Mouse (Mus musculus): ENCODE measurements at regions not wholly inside any gene's neighbourhood (a gene's known extent, or its start where the extent isn't known, plus 50 kb on each side); places are given as distances from the start of the nearest gene placed in this dataset.
A peak's percentile ranks its signal among the peaks of the same experiment; 100 is the strongest.

DNA sequence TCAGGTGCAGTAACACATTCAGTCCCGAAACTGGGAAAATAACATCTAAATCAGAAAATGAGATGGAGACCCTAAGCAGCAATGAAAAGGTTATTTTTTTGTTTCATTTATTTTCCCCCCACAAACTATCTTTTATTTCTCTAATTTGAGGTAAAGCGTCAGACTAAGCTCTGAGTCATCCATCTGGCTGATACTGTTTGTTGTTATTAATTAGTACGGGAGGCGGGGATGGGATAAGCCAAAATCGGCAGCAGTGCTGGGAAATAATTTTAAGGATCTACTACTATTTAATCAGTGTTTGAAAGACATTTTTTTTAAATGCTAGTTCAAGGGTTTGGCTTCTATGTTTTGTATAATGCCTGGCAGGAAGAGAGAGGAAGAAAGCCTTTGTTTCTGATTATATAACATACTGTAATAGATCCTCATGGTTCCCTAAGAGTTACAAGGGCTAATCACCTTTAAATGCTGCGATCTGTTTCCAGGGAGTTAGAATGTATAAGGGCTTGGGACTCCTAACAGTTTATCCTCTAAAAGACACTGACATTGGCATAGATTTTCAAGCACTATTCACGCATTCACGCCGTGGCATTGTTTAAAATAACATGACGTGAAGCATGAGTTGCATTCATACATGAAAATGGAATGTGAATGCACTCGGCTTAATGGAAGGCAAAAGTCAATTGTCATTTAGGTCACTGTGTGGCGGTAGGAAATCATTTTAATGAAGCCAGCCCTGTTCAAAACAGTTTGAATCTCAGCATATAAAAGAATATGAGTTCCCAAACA, 446.4 kb upstream of the Igfbp7 start:
- WGBS = 84% methylated on average over 12 of the region's 12 CpGs
- Histone ChIP-seq H3K27ac (replicated peaks; ENCODE audit: low read depth, low read length) (no peak overlapping the region), H3K9me3 (replicated peaks; ENCODE audit: control insufficient read depth, low read length) (no peaks in the 10 kb centered on the region), H3K36me3 (replicated peaks; ENCODE audit: control insufficient read depth, insufficient read depth, low read depth, low read length) (no peaks in the 10 kb centered on the region), H3K4me1 (ENCODE audit: control insufficient read depth, insufficient read depth, low read length) (no peaks in the 10 kb centered on the region), H3K27me3 (ENCODE audit: control insufficient read depth, insufficient read depth, low read length) (no peaks in the 10 kb centered on the region), H3K9ac (replicated peaks; ENCODE audit: low read length) (no peak overlapping the region), H3K4me2 (ENCODE audit: low read depth, low read length) (no peak overlapping the region), H3K4me3 (ENCODE audit: low read depth, low read length) (no peak overlapping the region)
- no peak for DNase-seq (ENCODE audit: low spot score)
- ATAC-seq (replicated peaks; ENCODE audit: insufficient number of reproducible peaks, low FRiP score, low TSS enrichment, low read depth) = no peak

DNA sequence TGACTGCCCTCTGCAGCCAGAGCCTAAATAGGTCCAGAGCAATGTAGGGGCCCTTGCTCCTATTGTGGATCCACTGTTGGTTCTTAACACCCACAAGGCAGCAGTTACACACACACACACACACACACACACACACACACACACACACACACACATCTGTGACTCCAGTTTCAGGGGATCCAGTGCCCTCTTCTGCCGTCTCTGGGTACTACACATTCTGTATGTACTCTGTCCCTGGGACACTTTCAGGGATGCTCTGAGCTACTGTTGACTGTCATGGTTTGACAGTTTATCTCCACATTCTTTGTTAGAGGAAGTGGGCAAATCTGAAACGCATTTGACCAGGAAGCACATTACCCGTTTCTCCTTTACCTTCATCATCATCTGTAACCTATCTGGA, 443.8 kb upstream of the Igfbp7 start:
- Histone ChIP-seq H3K4me1 (ENCODE audit: control insufficient read depth, insufficient read depth, low read length) (no peaks in the 10 kb centered on the region), H3K4me2 (ENCODE audit: low read depth, low read length) (no peak overlapping the region), H3K27me3 (ENCODE audit: control insufficient read depth, insufficient read depth, low read length) (no peaks in the 10 kb centered on the region), H3K4me3 (ENCODE audit: low read depth, low read length) (no peak overlapping the region), H3K9ac (replicated peaks; ENCODE audit: low read length) (no peak overlapping the region), H3K27ac (replicated peaks; ENCODE audit: low read depth, low read length) (no peak overlapping the region), H3K9me3 (replicated peaks; ENCODE audit: control insufficient read depth, low read length) (no peaks in the 10 kb centered on the region), H3K36me3 (replicated peaks; ENCODE audit: control insufficient read depth, insufficient read depth, low read depth, low read length) (no peaks in the 10 kb centered on the region)
- no peak for DNase-seq (ENCODE audit: low spot score)
- WGBS = 86% methylated on average over 3 of the region's 3 CpGs
- no peak for ATAC-seq (replicated peaks; ENCODE audit: insufficient number of reproducible peaks, low FRiP score, low TSS enrichment, low read depth)

DNA sequence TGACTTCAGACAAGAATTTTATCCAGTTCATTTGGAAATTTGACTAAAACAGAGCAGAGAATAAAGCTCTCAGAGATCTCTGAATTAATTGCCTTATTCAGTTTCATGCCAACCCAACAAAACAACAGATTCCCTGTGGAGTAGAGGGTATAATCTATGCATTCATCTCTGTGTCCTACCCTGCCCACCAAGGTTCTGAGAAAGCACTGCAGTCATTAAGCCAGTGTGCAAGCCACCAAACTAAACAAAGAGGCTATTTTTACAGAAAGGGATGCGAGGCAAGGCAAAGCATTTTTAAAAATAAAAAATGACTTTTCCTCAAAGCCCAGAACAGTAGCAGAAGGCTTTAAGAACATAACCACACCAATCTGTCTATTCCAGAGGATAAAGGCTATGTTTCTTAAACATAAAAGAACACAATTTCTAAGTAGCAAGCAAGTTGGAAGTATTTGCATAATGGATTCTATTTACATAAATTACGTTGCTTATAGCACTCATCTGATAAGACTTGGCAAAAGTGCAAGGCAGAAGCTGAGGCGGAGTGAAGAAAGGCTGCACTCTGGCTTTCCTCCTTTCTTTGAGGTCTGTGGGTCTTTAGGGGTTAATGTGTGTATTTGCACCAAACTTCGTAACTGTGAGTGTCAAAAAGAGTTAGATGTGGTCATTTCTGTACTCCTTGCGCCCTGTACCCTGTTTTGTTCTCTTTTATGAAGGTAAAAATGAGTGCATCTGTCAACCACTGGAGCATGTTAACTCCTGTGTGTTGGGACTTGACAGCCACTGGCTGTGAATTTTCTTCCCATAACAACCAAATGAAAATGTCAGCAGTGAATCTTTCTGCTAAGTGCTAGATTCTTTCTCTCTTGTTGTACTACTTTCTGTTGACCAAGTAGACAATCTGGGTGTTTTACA, 430.6 kb upstream of the Igfbp7 start:
- WGBS = 52% methylated on average over 5 of the region's 5 CpGs
- Histone ChIP-seq H3K4me3 (ENCODE audit: low read depth, low read length) (no peak overlapping the region), H3K4me2 (ENCODE audit: low read depth, low read length) (no peak overlapping the region), H3K4me1 (ENCODE audit: control insufficient read depth, insufficient read depth, low read length) (no peaks in the 10 kb centered on the region), H3K9me3 (replicated peaks; ENCODE audit: control insufficient read depth, low read length) (no peaks in the 10 kb centered on the region), H3K27ac (replicated peaks; ENCODE audit: low read depth, low read length) (no peak overlapping the region), H3K36me3 (replicated peaks; ENCODE audit: control insufficient read depth, insufficient read depth, low read depth, low read length) (no peaks in the 10 kb centered on the region), H3K27me3 (ENCODE audit: control insufficient read depth, insufficient read depth, low read length) (no peaks in the 10 kb centered on the region), H3K9ac (replicated peaks; ENCODE audit: low read length) (no peak overlapping the region)
- ATAC-seq (replicated peaks; ENCODE audit: insufficient number of reproducible peaks, low FRiP score, low TSS enrichment, low read depth) (0 out of 2 replicates have a peak, but pooled peaks have one; percentile 73), DNase-seq (ENCODE audit: low spot score) (no peak)

DNA sequence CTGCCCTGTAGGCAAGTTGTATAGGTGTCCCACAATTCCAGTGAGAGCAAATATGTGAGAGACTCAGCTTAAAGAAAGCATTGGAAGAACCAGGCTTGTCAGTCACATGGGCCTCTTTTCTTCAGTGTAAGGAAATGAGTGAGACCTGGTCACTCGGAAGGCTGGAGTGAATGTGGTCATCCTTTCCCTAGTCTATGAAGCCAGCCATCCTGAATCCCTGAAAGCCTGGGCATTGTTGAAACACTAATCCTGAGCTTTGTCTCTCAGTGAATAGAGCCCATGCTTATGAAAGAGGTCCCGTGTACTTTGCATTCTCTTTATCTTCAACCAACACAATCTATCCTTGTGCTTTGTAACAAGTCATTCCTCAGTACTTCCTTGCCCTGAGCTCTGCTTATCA, 420.1 kb upstream of the Igfbp7 start:
- Histone ChIP-seq H3K27me3 (ENCODE audit: control insufficient read depth, insufficient read depth, low read length) (no peaks in the 10 kb centered on the region), H3K4me3 (ENCODE audit: low read depth, low read length) (no peak overlapping the region), H3K4me1 (ENCODE audit: control insufficient read depth, insufficient read depth, low read length) (no peaks in the 10 kb centered on the region), H3K9me3 (replicated peaks; ENCODE audit: control insufficient read depth, low read length) (no peaks in the 10 kb centered on the region), H3K4me2 (ENCODE audit: low read depth, low read length) (no peak overlapping the region), H3K9ac (replicated peaks; ENCODE audit: low read length) (no peak overlapping the region), H3K36me3 (replicated peaks; ENCODE audit: control insufficient read depth, insufficient read depth, low read depth, low read length) (no peaks in the 10 kb centered on the region), H3K27ac (replicated peaks; ENCODE audit: low read depth, low read length) (no peak overlapping the region)
- ATAC-seq (replicated peaks; ENCODE audit: insufficient number of reproducible peaks, low FRiP score, low TSS enrichment, low read depth) = no peak
- no peak for DNase-seq (ENCODE audit: low spot score)
- 81% methylated on average over 2 of the region's 2 CpGs for WGBS

DNA sequence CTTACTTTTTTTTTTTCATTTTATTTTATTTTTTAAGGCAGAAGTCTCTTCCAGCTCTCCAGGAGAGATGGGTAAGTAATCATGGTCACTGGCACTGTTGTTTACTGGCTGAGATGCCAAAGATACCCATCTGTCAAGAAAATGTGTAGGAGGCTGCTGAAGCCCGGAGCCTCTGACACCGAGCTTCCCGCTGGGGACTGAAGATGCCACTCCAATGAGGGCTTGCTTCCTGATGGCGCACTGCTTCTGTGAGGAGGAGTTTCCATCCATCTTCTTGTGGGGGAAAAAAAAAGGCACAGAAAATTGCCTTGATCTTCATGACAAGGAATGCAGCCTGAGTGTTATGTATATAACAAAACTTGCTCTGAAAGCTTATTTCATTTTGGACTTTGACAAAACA, 418.2 kb upstream of the Igfbp7 start:
- ATAC-seq (replicated peaks; ENCODE audit: insufficient number of reproducible peaks, low FRiP score, low TSS enrichment, low read depth) (no peak), DNase-seq (ENCODE audit: low spot score) (no peak)
- H3K27me3 ChIP-seq (ENCODE audit: control insufficient read depth, insufficient read depth, low read length) = no peaks in the 10 kb centered on the region
- no peak overlapping the region for H3K27ac ChIP-seq (replicated peaks; ENCODE audit: low read depth, low read length)
- no peaks in the 10 kb centered on the region for H3K4me1 ChIP-seq (ENCODE audit: control insufficient read depth, insufficient read depth, low read length)
- H3K9ac ChIP-seq (replicated peaks; ENCODE audit: low read length) = no peak overlapping the region
- 93% methylated on average over 4 of the region's 4 CpGs for WGBS
- no peaks in the 10 kb centered on the region for H3K36me3 ChIP-seq (replicated peaks; ENCODE audit: control insufficient read depth, insufficient read depth, low read depth, low read length)
- no peaks in the 10 kb centered on the region for H3K9me3 ChIP-seq (replicated peaks; ENCODE audit: control insufficient read depth, low read length)
- no peak overlapping the region for H3K4me3 ChIP-seq (ENCODE audit: low read depth, low read length)
- no peak overlapping the region for H3K4me2 ChIP-seq (ENCODE audit: low read depth, low read length)

DNA sequence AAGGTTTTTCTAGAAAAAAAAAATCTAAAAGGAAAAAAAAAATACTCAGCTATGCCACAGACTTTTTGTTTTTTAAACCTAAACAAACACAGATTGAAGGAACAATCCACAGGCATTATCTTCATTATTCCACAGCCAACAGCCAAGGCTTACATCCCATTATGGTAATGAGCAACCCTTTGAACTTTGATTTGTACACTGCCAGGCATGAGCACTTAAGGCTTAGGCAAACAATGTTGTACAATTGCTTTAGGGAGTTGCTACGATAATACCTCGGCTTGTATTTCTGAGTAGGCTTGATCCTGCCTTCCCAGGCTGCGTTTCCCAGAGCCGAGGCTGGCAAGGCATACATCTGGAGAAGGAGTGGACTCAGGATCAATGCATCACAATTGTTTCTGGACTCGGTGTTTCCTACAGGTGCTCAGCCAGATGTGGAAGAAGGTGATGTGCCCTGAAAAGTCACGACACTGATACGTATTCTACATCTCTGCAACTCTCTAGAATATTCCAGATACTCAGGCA, 409.0 kb upstream of the Igfbp7 start:
- no peaks in the 10 kb centered on the region for H3K4me1 ChIP-seq (ENCODE audit: control insufficient read depth, insufficient read depth, low read length)
- no peaks in the 10 kb centered on the region for H3K27me3 ChIP-seq (ENCODE audit: control insufficient read depth, insufficient read depth, low read length)
- no peaks in the 10 kb centered on the region for H3K9me3 ChIP-seq (replicated peaks; ENCODE audit: control insufficient read depth, low read length)
- 52% methylated on average over 7 of the region's 7 CpGs for WGBS
- no peak overlapping the region for H3K4me3 ChIP-seq (ENCODE audit: low read depth, low read length)
- H3K4me2 ChIP-seq (ENCODE audit: low read depth, low read length) = no peak overlapping the region
- H3K9ac ChIP-seq (replicated peaks; ENCODE audit: low read length) = no peak overlapping the region
- H3K27ac ChIP-seq (replicated peaks; ENCODE audit: low read depth, low read length) = no peak overlapping the region
- ATAC-seq (replicated peaks; ENCODE audit: insufficient number of reproducible peaks, low FRiP score, low TSS enrichment, low read depth) (no peak), DNase-seq (ENCODE audit: low spot score) (peak; percentile 31)
- H3K36me3 ChIP-seq (replicated peaks; ENCODE audit: control insufficient read depth, insufficient read depth, low read depth, low read length) = no peaks in the 10 kb centered on the region

DNA sequence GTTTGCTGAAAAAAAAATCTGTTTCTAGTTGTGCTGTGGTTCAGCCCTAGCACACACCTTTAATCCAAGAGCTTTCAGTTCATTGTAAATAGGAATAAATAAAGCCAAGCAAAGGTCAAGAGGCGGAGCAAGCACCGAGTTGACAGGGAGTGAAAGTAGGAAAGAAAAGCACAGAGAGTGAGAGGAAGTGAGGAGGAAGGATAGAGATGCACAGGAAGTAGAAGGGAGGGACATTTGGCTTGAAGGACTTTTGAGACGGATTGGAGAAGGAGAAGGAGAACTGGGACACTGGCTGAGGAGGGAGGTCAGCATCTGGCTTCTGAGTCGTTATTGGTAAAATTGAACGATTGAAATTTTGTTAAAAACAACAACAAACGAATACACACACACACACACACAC, 402.0 kb upstream of the Igfbp7 start:
- ATAC-seq (replicated peaks; ENCODE audit: insufficient number of reproducible peaks, low FRiP score, low TSS enrichment, low read depth) (no peak), DNase-seq (ENCODE audit: low spot score) (no peak)
- Histone ChIP-seq H3K4me3 (ENCODE audit: low read depth, low read length) (no peak overlapping the region), H3K4me2 (ENCODE audit: low read depth, low read length) (no peak overlapping the region), H3K27me3 (ENCODE audit: control insufficient read depth, insufficient read depth, low read length) (no peaks in the 10 kb centered on the region), H3K9ac (replicated peaks; ENCODE audit: low read length) (no peak overlapping the region), H3K9me3 (replicated peaks; ENCODE audit: control insufficient read depth, low read length) (no peaks in the 10 kb centered on the region), H3K27ac (replicated peaks; ENCODE audit: low read depth, low read length) (no peak overlapping the region), H3K4me1 (ENCODE audit: control insufficient read depth, insufficient read depth, low read length) (no peaks in the 10 kb centered on the region), H3K36me3 (replicated peaks; ENCODE audit: control insufficient read depth, insufficient read depth, low read depth, low read length) (no peaks in the 10 kb centered on the region)
- 83% methylated on average over 6 of the region's 6 CpGs for WGBS

DNA sequence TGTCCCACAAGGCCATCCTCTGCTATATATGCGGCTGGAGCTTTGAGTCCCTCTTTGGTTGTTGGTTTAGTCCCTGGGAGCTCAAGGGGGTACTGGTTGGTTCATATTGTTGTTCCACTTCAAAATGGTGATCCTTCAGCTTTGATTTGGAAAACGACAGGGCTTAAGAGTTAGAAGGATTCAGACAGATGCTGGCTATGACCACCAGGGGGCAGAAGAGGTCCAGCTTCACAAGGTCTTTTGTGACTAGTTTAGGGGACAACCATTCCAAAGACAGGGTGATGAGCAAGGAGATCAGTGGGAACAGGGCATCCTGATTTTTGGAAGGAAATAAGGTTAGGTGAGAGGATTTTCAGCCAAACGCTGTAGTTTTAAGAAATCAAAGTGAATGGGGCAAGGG, 399.9 kb upstream of the Igfbp7 start:
- DNase-seq (ENCODE audit: low spot score) (peak; percentile 89), ATAC-seq (replicated peaks; ENCODE audit: insufficient number of reproducible peaks, low FRiP score, low TSS enrichment, low read depth) (no peak)
- H3K36me3 ChIP-seq (replicated peaks; ENCODE audit: control insufficient read depth, insufficient read depth, low read depth, low read length) = no peaks in the 10 kb centered on the region
- H3K27ac ChIP-seq (replicated peaks; ENCODE audit: low read depth, low read length) = no peak overlapping the region
- no peaks in the 10 kb centered on the region for H3K27me3 ChIP-seq (ENCODE audit: control insufficient read depth, insufficient read depth, low read length)
- H3K9me3 ChIP-seq (replicated peaks; ENCODE audit: control insufficient read depth, low read length) = no peaks in the 10 kb centered on the region
- H3K4me3 ChIP-seq (ENCODE audit: low read depth, low read length) = no peak overlapping the region
- WGBS = 41% methylated on average over 3 of the region's 3 CpGs
- H3K9ac ChIP-seq (replicated peaks; ENCODE audit: low read length) = no peak overlapping the region
- H3K4me2 ChIP-seq (ENCODE audit: low read depth, low read length) = no peak overlapping the region
- H3K4me1 ChIP-seq (ENCODE audit: control insufficient read depth, insufficient read depth, low read length) = peaks cover 4% of the 10 kb centered on the region
